Mouse (Mus musculus) spleen, adult 2 months (tissue): Measurements from ENCODE around the gene Esyt2. TPM values are rescaled to one million over a fixed set of nuclear protein-coding genes. Genes with fewer than 3 reads are reported as not detected.

Experiments used
- DNase-seq, 2 experiments: peaks; one replicate each; pipeline versions ENCODE4 v3.0.0 to v3.0.0-alpha.2; 2012 to 2021; ENCODE audit warnings: low spot score in 2 of 2, low read depth in 1 of 2
- H3K27ac ChIP-seq: fragments of 200-500 bp; 2 replicates; pipeline ENCODE4 v1.5.1; 2012; ENCODE audit warnings: low read length, inconsistent platforms; ENCODE audit not compliant: insufficient read depth
- H3K27me3 ChIP-seq: fragments of 200-500 bp; 2 replicates; pipeline ENCODE4 v1.6.1; 2012; ENCODE audit warnings: mild to moderate bottlenecking, moderate library complexity, low read length, inconsistent platforms; ENCODE audit not compliant: control insufficient read depth, insufficient read depth
- H3K36me3 ChIP-seq: fragments of 200-500 bp; 2 replicates; pipeline ENCODE4 v1.6.1; 2012; ENCODE audit warnings: mild to moderate bottlenecking, low read length, inconsistent platforms; ENCODE audit not compliant: control insufficient read depth, insufficient read depth
- H3K4me1 ChIP-seq: fragments of 200-500 bp; 2 replicates; pipeline ENCODE4 v1.6.1; 2011; ENCODE audit warnings: inconsistent platforms; ENCODE audit not compliant: control insufficient read depth, insufficient read depth, insufficient read length
- H3K4me3 ChIP-seq: fragments of 200-500 bp; 2 replicates; pipeline ENCODE4 v1.5.1; 2011; ENCODE audit warnings: mild to moderate bottlenecking, inconsistent platforms; ENCODE audit not compliant: insufficient read depth, insufficient read length; ENCODE audit errors: extremely low read depth
- CTCF ChIP-seq: fragments of 200-500 bp; IDR thresholded peaks from 2 replicates; pipeline ENCODE4 v1.5.1; 2011; ENCODE audit warnings: mild to moderate bottlenecking, inconsistent platforms; ENCODE audit not compliant: insufficient read depth, insufficient read length, insufficient replicate concordance; ENCODE audit errors: extremely low read depth
- POLR2A ChIP-seq: fragments of 200-500 bp; IDR thresholded peaks from 2 replicates; pipeline ENCODE4 v1.6.1; 2011; ENCODE audit warnings: low read depth, low read length, inconsistent platforms
- WGBS: fragments of 180-500 bp; shearing (Covaris S2); methylation state at CpG from one replicate; pipeline ENCODE4 v1.1.7; 2018; 5-methylcytosine and 5-hydroxymethylcytosine counted together
- polyA plus RNA-seq: library from polyadenylated mRNA; depleted of rRNA; stranded (reverse); fragments of >200 nt; gene quantifications from 2 replicates; pipeline ENCODE4 v1.2.3, GENCODE M21; 2012

Esyt2 gene
- polyA plus RNA-seq, 1 experiment, result 7.6 TPM

- 83% methylated on average over 1 of the region's 1 CpGs for WGBS
- H3K27ac ChIP-seq, result no peak overlapping the region
Observed at GRCm38 (mm10) chr12:116244601-116245000, 36.4 kb upstream of the Esyt2 start.

GRCm38 (mm10) chr12:116254652-116255051 is 26.3 kb upstream of the Esyt2 start:
- Histone ChIP-seq H3K4me1 (no peaks in the 10 kb centered on the region), H3K27ac (no peak overlapping the region), H3K36me3 (no peaks in the 10 kb centered on the region), H3K4me3 (no peak overlapping the region), H3K27me3 (no peaks in the 10 kb centered on the region)
- DNase-seq, result no peak
- WGBS, result 24% methylated on average over 8 of the region's 8 CpGs
- TF ChIP-seq CTCF (no peak), POLR2A (no peak)

More at GRCm38 (mm10) chr12:116244601-116245000, 36.4 kb upstream of the Esyt2 start:
- no peaks in the 10 kb centered on the region for H3K36me3 ChIP-seq
- no peak for DNase-seq
- no peaks in the 10 kb centered on the region for H3K4me1 ChIP-seq
- TF ChIP-seq POLR2A (no peak), CTCF (no peak)
- H3K4me3 ChIP-seq, result no peak overlapping the region
- H3K27me3 ChIP-seq, result no peaks in the 10 kb centered on the region

- Histone ChIP-seq H3K27ac (no peak overlapping the region), H3K4me3 (no peak overlapping the region), H3K27me3 (no peaks in the 10 kb centered on the region), H3K4me1 (no peaks in the 10 kb centered on the region), H3K36me3 (no peaks in the 10 kb centered on the region)
- 93% methylated on average over 11 of the region's 11 CpGs for whole genome bisulfite sequencing
- DNase-seq, result no peak
- TF ChIP-seq CTCF (no peak), POLR2A (no peak)
Observed at GRCm38 (mm10) chr12:116255636-116256035, 25.4 kb upstream of the Esyt2 start.

GRCm38 (mm10) chr12:116258321-116258720 is 22.7 kb upstream of the Esyt2 start:
- no peak overlapping the region for H3K27ac ChIP-seq
- H3K36me3 ChIP-seq, result no peaks in the 10 kb centered on the region
- TF ChIP-seq CTCF (no peak), POLR2A (no peak)
- WGBS, result 97% methylated on average over 2 of the region's 2 CpGs
- no peaks in the 10 kb centered on the region for H3K4me1 ChIP-seq
- no peaks in the 10 kb centered on the region for H3K27me3 ChIP-seq
- H3K4me3 ChIP-seq, result no peak overlapping the region
- no peak for DNase-seq

- H3K4me1 ChIP-seq, result no peaks in the 10 kb centered on the region
- no peaks in the 10 kb centered on the region for H3K36me3 ChIP-seq
- peak; percentile 51 to 89 for DNase-seq
- H3K27me3 ChIP-seq, result no peaks in the 10 kb centered on the region
- peak within 1 kb of the TSS; percentile 62 for H3K4me3 ChIP-seq
- TF ChIP-seq CTCF, result no peak
- no peak for TF ChIP-seq POLR2A
- WGBS, result 5% methylated on average over 47 of the region's 47 CpGs
- no peak within 1 kb of the TSS for H3K27ac ChIP-seq
Observed at GRCm38 (mm10) chr12:116262555-116263341, 18.2 kb upstream of the Esyt2 start, which contains the start of gene Wdr60. Gene Wdr60 (minus strand): TSS chr12:116263022.

GRCm38 (mm10) chr12:116264756-116265155 is 16.2 kb upstream of the Esyt2 start:
- 86% methylated on average over 2 of the region's 2 CpGs for WGBS
- H3K36me3 ChIP-seq, result no peaks in the 10 kb centered on the region
- no peaks in the 10 kb centered on the region for H3K27me3 ChIP-seq
- H3K4me3 ChIP-seq, result no peak overlapping the region
- TF ChIP-seq CTCF, result no peak
- DNase-seq, result no peak
- H3K4me1 ChIP-seq, result no peaks in the 10 kb centered on the region
- no peak overlapping the region for H3K27ac ChIP-seq

- no peaks in the 10 kb centered on the region for H3K4me1 ChIP-seq
- DNase-seq, result no peak
- TF ChIP-seq POLR2A (no peak), CTCF (no peak)
- no peaks in the 10 kb centered on the region for H3K27me3 ChIP-seq
- H3K27ac ChIP-seq, result no peak overlapping the region
- WGBS, result 78% methylated on average over 2 of the region's 2 CpGs
- no peaks in the 10 kb centered on the region for H3K36me3 ChIP-seq
- H3K4me3 ChIP-seq, result no peak overlapping the region
Observed at GRCm38 (mm10) chr12:116265275-116265674, 15.7 kb upstream of the Esyt2 start.
